Mouse (Mus musculus): ENCODE results near the gene Siae.

Gene Siae

GRCm38 (mm10) chr9:37569231-37569835, 13.8 kb downstream of the Siae start:
- no peak for DNase-seq (ENCODE audit: low spot score in 2 of 2)

- no peak for DNase-seq (ENCODE audit: low spot score in 2 of 2)
Observed at GRCm38 (mm10) chr9:37572204-37572876, 16.8 kb downstream of the Siae start.

GRCm38 (mm10) chr9:37576436-37576930, 21.0 kb downstream of the Siae start:
- DNase-seq (ENCODE audit: low spot score in 2 of 2), result peak in 1 of 2 experiments; percentile 34

GRCm38 (mm10) chr9:37583594-37583993, 28.1 kb downstream of the Siae start:
- no peak for DNase-seq (ENCODE audit: low spot score in 2 of 2)

GRCm38 (mm10) chr9:37586718-37587117, 31.2 kb downstream of the Siae start:
- no peak for DNase-seq (ENCODE audit: low spot score in 2 of 2)

GRCm38 (mm10) chr9:37590381-37590780, 34.9 kb downstream of the Siae start:
- DNase-seq (ENCODE audit: low spot score in 2 of 2), result no peak

- no peak for DNase-seq (ENCODE audit: low spot score in 2 of 2)
Observed at GRCm38 (mm10) chr9:37592025-37592424, 36.5 kb downstream of the Siae start.

- no peak for DNase-seq (ENCODE audit: low spot score in 2 of 2)
Observed at GRCm38 (mm10) chr9:37592633-37593032, 37.1 kb downstream of the Siae start.

GRCm38 (mm10) chr9:37593690-37594089, 38.2 kb downstream of the Siae start:
- DNase-seq (ENCODE audit: low spot score in 2 of 2), result no peak

- no peak for DNase-seq (ENCODE audit: low spot score in 2 of 2)
Observed at GRCm38 (mm10) chr9:37595570-37595969, 40.1 kb downstream of the Siae start.

GRCm38 (mm10) chr9:37598637-37599036, 43.1 kb downstream of the Siae start:
- DNase-seq (ENCODE audit: low spot score in 2 of 2), result no peak

- no peak for DNase-seq (ENCODE audit: low spot score in 2 of 2)
Observed at GRCm38 (mm10) chr9:37600538-37601205, 45.2 kb downstream of the Siae start.

- DNase-seq (ENCODE audit: low spot score in 2 of 2), result no peak
Observed at GRCm38 (mm10) chr9:37605089-37605488, 49.6 kb downstream of the Siae start.

GRCm38 (mm10) chr9:37609558-37609957, 54.1 kb downstream of the Siae start:
- no peak for DNase-seq (ENCODE audit: low spot score in 2 of 2)

GRCm38 (mm10) chr9:37613182-37613910, 57.8 kb downstream of the Siae start, which contains the start of gene Spa17:
TSS of gene Spa17 (minus strand) at chr9:37613722.
- peak; percentile 84 to 85 for DNase-seq (ENCODE audit: low spot score in 2 of 2)

- DNase-seq (ENCODE audit: low spot score in 2 of 2), result no peak
Observed at GRCm38 (mm10) chr9:37613911-37614280, 58.4 kb downstream of the Siae start.

- DNase-seq (ENCODE audit: low spot score in 2 of 2), result no peak
Observed at GRCm38 (mm10) chr9:37614316-37614715, 58.8 kb downstream of the Siae start.

GRCm38 (mm10) chr9:37615220-37615619, 59.7 kb downstream of the Siae start:
- no peak for DNase-seq (ENCODE audit: low spot score in 2 of 2)

GRCm38 (mm10) chr9:37616770-37617169, 61.3 kb downstream of the Siae start:
- no peak for DNase-seq (ENCODE audit: low spot score in 2 of 2)

GRCm38 (mm10) chr9:37621290-37621689, 65.8 kb downstream of the Siae start:
- no peak for DNase-seq (ENCODE audit: low spot score in 2 of 2)

- DNase-seq (ENCODE audit: low spot score in 2 of 2), result no peak
Observed at GRCm38 (mm10) chr9:37623981-37624380, 68.5 kb downstream of the Siae start.

GRCm38 (mm10) chr9:37624502-37624901, 69.0 kb downstream of the Siae start:
- no peak for DNase-seq (ENCODE audit: low spot score in 2 of 2)
